Mouse (Mus musculus): ENCODE measurements around the gene Pou5f1.
"Not testable (repeated sequence)": the region's sequence is repeated elsewhere in the genome, so short reads cannot be mapped to it uniquely, and the experiment has no call there.

Gene Pou5f1

DNA sequence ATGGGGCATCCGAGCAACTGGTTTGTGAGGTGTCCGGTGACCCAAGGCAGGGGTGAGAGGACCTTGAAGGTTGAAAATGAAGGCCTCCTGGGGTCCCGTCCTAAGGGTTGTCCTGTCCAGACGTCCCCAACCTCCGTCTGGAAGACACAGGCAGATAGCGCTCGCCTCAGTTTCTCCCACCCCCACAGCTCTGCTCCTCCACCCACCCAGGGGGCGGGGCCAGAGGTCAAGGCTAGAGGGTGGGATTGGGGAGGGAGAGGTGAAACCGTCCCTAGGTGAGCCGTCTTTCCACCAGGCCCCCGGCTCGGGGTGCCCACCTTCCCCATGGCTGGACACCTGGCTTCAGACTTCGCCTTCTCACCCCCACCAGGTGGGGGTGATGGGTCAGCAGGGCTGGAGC, at the start of gene Pou5f1:
Pou5f1 (plus strand) TSS at position 243 of the 400 bp plus-strand sequence.
- no peak for DNase-seq

DNA sequence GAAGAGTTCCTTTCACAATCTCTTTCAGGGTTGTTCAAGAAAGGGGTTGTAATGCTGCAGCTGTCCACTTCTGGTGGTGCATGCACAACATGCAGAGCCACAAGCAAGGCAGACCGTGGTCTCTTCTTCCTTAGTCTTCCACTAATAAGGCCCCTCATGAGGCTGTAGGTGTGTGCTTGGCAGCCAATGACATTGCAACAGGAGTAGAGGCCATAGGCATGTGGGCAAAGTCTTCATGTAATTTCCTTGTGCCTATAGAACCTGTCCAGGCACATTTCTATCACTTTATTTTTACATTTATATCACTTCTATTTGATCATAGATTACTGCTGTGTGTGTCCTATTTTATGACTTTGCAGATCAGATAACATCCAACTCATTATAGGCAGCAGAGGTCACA, 47.6 kb upstream of the Pou5f1 start:
- not testable (repeated sequence) for DNase-seq

DNA sequence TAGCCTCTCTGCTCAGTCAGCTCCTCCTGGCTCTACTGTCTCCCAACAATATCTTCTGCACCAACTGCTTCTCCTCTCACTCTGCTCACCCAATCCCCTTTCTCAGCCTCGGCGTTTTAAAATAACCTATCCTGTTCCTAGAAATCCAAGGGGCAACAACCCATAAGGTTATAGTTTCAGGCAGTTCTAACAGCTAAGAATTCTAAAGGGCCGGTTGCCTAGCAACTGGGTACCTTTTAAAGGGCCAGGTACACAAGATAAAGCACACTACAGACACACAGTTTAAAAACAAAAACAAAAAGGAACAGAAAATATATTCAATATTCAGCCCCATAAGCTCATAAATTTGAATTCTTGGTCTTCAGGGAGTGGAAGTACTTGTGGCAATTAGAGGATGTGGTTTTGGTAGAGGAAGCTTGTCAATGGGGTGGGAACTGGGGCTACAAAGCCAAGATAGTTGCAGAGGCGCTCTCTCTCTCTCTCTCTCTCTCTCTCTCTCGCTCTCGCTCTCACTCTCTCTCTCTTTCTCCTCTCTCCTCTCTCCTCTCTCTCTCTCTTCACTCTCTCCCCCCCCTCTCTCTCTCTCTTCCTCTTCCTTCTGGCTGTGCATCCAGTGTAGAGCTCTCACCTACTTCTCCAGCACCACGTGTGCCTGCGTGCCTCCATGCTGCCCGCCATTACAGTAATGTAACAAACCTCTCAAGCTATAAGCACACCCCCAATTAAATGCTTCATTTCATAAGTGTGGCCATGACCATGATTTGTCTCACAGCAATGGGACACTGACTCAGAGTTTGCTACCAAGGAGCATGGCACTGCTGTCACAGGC, 45.1 kb upstream of the Pou5f1 start:
- DNase-seq = not testable (repeated sequence)

DNA sequence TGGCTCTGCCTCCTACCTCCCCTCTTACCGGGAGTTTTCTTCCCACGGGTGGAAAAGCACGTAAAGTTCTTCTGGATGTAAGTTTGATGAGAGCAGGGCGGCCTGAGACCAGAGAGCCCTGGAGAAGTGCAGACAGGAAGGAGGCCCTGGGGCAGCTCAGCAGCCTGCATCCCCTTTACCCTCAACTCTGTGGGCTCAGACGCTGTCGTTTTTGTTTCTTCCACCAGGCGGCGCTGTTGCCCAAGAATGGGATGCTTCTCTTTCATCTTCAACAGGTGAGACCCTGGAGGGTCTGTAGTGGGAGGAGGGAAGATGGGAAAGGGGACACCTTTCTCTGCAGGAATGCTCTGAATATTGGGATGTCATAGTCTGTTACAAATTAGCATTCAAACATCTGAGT, 40.2 kb upstream of the Pou5f1 start:
- not testable (repeated sequence) for DNase-seq

DNA sequence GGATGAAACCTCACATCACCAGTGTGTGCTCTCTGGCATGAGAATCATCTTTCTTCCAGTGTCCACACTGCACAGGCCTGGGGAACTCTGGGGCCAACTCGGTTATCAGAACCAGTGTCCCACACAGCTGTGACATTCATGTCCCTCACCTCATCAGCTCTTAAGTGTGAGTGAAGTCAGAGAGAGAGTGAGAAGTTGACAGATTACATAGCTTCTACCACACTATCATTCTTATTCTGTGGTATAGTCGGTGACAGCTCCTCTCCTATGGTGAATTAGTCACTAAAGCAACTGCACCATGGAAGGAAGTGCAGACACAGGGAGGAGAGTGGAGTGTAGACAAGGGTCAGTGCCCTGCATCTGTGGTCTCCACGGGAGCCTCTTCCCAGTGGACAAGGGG, 36.9 kb upstream of the Pou5f1 start:
- DNase-seq = not testable (repeated sequence)

DNA sequence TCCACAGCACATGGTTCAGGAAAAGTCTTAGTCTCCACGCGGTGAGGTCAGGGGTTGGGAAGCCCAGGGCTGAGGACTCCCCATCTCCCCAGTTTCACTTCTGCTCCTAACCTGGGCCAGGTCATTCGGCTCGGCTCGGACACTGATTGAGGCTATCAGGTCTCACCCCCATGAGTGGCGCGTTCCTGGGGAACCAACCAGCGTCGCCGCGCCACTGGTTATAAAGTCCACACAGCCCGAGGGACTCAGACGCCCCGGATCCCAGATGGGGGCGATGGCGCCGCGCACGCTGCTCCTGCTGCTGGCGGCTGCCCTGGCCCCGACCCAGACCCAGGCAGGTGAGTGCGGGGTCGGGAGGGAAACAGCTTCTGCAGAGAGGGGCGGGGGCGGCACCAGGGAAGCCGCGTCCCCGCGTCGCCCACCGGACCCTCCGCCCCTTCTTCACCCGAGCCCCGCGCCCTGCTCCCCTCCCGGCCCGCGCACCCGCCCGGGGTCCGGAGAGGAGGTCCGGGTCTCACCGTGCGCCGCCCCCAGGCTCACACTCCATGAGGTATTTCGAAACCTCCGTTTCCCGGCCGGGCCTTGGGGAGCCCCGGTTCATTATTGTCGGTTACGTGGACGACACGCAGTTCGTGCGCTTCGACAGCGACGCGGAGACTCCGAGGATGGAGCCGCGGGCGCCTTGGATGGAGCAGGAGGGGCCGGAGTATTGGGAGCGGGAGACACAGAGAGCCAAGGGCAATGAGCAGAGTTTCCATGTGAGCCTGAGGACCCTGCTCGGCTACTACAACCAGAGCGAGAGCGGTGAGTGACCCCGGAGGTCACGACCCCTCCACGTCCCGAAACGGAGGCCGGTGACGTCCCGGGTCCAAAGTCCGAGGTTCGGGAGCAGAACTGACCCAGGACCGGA, 35.7 kb upstream of the Pou5f1 start, which contains the start of gene H2-Q10:
H2-Q10 (plus strand) TSS at position 248 of the 910 bp plus-strand sequence.
- DNase-seq = no peak

DNA sequence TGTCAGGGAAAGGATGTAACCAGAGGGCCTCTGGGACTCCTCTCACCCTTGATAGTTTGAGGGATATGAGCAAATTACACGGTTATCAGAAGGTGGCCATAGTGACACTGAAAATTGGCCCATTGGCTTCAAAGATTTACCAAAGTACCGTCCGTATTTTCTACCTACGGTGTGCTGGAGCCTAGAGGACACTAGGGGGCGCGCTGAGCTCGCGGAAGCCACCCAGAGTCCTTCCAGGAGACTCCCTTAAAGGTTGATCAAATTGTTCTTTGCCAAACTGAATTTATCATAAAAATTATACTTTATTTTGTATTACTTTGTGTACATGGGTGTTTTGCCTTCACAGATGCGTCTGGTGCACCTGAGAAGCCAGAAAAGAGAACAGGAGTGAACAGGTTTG, 21.8 kb upstream of the Pou5f1 start:
- DNase-seq = peak; percentile 29 to 47

DNA sequence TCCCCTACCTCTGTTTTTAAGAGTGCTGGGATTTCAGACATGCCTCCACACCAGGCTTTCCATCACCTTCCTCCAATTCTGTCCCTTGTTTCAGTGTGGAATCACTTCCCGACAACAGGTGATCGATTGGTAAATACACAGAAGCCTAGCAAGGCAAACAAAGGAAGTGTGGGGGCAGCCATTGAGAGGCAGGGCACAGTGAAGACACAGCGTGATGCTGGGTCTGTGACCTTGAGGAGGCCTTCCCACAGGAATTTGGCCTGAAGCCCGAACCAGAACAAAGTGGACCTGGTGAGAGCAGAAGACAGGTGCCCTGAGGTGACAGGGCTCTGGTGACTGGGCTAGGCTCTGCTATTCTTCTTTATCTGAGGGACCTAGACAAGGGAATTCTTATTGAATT, 20.1 kb upstream of the Pou5f1 start:
- DNase-seq = no peak

DNA sequence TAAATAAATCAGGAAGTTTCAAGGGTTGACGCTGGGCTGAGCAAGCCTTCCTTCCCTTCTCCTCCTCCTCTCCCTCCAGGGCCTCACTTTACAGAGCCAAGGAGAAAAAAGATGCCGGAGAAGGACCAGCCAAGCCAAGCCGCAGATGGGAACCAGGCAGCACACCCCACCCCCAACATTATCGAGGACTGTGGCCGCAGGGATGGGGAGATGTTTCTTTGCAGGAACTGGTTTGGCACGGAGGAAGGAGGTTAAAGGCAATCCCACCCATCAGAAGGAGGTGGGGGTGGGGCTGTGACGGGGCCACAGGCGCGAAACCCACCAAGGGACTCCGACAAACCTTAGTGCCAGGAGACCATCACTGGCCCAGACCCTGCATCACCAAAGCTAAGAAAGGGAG, 19.1 kb upstream of the Pou5f1 start:
- no peak for DNase-seq

DNA sequence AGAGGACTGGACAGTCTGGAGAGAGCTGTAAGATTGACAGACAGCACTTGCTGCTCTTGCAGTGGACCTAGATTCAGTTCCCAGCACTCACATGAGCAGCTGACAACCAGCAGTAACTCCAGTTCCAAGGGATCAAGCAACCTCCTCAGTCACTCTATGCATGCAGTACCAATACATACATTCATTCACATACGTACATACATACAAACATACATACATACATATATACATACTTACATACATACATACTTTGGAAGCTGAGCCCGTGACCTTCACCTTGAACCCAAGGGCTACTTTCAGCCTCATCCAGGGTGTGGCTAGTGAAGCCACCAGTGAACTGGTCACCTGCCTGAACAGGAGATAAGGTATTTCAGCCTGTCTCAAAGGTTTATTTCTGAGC, 17.8 kb upstream of the Pou5f1 start:
- DNase-seq = no peak

DNA sequence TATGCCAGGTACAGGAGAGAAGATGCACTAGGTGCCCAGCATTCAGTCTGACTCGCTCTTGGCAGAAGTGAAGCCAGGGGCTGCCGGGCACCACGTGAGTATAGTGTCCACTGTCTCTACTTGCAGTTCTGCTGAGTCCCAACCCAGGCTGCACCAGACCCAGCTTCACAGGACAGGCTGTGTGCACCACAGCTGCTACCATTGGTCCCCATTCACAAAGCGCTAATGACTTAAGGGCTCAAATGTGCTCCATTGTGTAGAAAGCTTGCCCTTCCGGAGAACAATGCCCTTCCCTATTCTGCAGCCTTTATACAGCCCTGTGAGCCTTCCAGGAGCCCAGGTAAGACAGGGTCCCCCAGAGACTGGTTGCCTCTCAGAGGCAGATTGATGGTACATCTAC, 15.5 kb upstream of the Pou5f1 start:
- no peak for DNase-seq

DNA sequence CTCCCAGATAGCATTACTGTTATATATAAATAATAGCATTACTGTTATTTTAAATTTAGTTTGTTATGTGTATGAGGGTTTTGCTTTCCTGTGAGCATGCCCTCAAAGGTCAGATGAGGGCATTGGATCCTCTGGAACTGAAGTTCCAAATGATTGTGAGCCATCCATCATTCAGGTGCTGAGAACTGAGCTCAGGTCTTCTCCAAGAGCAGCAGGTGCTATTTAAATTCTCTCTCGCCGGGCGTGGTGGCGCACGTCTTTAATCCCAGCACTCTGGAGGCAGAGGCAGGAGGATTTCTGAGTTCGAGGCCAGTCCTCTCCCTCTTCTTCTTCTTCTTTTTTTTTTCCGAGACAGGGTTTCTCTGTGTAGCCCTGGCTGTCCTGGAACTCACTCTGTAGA, 8.7 kb upstream of the Pou5f1 start:
- DNase-seq = no peak

DNA sequence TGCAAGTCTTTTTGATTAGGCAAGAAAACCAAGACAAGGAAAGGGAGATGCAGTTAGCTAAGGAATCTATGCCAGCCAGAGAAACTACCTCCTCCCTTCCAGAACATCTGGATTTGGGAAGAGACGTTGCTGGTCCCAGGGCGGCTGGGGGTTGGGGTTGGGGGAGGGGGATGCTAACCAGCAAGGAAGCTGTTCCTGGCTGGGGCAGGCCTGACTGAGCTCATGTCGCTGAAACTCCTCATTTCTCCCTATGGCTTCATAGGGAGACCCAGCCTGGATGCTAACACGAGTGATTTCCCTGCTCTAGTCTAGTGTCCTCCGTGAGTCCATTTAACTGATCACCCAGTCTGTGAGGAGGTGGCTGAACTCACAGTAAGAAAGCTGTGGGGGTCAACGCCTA, 3.6 kb upstream of the Pou5f1 start:
- no peak for DNase-seq

DNA sequence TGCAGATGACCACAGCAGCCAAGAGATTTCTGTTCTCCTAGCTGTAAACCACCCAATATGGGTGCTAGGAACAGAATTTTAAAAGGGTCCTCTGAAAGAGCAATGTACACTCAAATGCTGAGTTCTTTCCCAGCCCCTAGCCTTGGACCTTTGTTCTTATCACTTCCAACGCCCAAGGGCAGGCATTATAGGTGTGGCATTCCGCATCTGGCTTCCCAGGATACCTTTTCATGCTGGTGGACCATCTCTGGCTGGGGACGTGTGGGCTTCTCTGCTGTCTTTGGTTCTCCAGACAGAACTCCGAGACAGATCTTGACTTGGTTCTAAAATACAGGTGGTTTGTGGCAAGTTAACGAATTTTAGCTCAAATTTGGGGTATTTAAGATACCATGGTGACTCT, 3.1 kb upstream of the Pou5f1 start:
- no peak for DNase-seq

DNA sequence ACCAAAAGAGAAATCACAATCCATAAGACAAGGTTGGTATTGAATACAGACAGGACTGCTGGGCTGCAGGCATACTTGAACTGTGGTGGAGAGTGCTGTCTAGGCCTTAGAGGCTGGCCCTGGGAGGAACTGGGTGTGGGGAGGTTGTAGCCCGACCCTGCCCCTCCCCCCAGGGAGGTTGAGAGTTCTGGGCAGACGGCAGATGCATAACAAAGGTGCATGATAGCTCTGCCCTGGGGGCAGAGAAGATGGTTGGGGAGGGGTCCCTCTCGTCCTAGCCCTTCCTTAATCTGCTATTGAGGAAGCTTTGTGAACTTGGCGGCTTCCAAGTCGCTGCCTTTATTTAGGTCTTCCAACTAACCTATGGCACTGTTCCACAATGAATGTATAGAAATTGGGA, 2.0 kb upstream of the Pou5f1 start:
- DNase-seq = no peak

DNA sequence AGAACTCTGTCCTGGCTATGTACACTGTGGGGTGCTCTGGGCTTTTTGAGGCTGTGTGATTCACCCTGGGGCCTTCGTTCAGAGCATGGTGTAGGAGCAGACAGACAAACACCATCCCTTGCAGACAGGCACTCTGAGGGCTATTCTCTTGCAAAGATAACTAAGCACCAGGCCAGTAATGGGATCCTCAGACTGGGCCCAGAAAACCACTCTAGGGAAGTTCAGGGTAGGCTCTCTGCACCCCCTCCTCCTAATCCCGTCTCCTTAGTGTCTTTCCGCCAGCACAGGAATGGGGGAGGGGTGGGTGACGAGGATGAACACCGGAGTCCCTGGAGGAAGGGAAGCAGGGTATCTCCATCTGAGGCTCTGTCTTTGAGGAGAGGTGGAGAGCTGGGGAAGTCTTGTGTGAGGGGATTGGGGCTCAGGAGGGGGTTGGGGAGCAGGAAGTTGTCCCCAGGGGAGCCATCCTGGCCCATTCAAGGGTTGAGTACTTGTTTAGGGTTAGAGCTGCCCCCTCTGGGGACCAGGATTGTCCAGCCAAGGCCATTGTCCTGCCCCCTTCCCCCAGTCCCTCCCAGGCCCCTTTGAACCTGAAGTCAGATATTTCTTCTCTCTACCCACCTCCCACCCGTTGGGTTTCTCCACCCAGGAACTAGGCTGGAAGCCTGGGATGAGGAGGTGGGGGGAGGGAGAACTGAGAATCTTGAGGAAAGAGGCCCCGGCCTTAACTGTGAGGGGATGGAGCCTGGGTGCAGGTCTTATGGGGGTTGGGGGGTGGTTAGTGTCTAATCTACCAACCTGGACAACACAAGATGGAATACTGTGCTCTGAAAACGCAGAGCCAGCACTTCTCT, 963 bp upstream of the Pou5f1 start:
- DNase-seq = no peak

DNA sequence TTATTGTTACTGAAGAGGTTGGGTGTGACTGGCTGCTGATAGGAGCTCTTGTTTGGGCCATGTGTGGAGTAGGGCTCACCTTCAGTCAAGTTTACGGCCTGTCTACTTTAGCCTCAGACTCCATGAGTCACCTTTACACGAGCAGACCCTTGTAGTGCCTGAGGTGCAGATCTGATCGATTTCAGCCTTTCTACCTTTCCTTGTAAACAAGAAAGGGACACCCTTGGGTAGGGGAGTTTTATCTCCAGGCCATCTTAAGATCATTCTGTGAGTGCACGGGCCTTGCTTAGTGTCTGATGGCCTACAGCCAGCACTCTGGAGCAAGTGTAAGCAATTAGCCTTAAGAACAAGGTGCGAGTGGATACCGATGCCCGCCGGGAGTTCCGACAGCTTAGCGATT, 1.1 kb downstream of the Pou5f1 start:
- no peak for DNase-seq

DNA sequence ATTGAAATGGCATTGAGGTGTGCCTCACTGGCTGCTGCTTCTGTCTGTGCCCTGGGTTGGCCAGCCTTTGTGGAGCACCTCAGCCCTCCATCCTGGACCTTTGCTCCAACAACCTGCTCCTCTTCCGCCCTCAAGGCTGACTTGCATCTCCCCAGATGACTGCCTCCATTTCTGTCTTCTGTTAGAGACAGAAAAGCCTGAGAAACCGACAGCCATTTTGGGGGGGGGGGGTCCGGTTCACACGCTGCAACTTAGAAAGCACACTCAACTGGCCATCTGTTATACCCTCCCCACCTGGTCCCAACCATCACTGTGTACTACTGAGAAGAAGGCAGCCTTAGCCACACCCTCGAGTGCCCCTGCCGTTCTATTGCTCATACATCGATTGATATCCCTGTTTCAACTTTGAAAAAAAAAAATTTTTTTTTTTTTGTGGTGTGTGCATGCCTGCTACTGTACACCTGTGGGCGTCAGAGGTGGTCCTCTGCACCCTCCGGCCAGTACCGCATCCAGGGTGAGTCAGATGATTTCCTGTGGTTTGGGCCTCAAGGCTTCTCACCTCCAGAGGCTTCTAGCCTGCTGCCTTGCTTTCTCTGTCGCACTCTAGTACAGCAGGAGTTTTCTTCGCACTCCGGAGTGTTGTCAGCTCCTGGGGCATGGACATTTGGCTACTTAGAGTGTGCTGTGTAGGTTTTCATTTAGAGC, 1.9 kb downstream of the Pou5f1 start:
- DNase-seq = no peak

DNA sequence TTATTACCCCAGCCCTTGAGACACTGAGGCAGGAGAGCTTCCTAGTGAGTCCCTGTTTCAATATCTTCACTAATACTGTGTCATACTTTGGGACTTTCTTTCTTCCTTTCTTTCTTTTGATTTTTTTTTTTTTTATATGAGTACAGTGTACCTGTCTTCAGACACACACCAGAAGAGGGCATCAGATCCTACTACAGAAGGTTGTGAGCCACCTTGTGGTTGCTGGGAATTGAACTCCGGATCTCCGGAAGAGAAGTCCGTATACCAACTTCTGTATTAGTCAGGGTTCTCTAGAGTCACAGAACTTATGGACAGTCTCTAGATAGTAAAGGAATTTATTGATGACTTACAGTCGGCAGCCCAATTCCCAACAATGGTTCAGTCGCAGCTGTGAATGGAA, 2.5 kb downstream of the Pou5f1 start:
- DNase-seq = not testable (repeated sequence)

DNA sequence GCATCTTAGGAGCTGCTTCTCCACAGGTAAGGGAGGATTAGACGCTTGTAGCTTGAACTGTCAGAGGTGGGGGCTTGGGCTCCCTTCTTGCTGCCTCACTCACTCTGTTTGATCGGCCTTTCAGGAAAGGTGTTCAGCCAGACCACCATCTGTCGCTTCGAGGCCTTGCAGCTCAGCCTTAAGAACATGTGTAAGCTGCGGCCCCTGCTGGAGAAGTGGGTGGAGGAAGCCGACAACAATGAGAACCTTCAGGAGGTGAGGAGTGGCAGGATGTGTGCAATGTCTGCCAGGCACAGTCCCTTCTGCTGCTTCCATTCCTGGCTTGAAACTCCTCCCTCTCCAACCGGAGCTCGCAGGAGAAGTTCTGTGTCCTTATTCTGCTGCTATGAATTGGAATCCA, 3.5 kb downstream of the Pou5f1 start:
- peak in 1 of 2 experiments; percentile 11 for DNase-seq

DNA sequence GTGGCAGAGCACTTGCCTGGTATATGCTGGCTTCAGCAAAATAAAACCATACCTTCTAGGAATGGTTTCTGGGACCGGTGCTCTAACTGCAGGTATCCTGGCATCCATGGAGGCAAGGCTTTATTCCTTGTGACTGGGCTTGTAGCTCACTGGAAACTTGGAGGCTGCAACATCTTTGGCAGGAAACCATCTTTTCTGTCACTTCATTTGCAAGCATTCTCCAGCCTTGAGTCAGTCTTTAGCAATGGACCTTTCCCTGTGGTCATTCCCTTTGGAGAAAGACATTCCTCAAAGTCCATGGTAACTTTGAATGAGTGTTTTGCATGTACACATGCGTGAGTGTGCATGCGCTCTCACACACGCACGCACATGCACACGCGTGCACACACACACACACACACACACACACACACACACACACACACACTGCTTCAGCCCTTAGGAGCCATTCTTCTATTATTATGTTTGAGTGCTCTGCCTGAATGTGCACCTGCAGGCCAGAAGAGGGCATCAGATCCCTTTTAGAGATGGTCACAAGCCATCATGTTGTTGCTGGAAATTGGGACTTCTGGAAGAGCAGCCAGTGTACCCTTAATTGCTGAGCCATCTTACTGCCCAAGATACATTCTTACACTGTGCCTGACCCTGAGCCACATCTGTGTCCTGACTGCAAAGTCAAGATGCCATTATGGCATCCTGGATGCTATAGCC, 7.3 kb downstream of the Pou5f1 start:
- no peak for DNase-seq

DNA sequence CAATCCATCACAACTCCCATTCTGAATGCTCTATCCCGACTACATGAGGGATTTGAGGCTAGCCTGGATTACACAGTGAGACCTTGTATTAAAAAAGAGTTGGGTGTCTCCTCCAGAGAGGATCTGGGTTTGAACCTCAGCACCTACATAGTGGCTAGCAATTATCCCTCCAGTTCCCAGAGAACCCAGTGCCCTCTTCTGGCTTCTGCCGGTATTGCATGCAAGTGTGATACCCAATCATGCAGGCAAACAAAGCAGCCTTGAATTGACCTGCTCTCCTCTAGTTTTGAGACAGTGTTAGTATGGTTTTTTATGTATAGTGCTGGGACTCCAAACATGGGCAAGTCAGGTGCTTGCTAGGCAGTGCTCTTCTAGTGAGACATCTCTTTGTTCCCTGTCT, 8.1 kb downstream of the Pou5f1 start:
- DNase-seq = peak; percentile 69 to 71
